Mouse (Mus musculus) embryonic fibroblast, embryonic 13.5 days (primary cell): ENCODE results near the gene Vmn2r25. TPM values are rescaled to one million over a fixed set of nuclear protein-coding genes. Genes with fewer than 3 reads are reported as not detected.
"Not testable (repeated sequence)": the region's sequence is repeated elsewhere in the genome, so short reads cannot be mapped to it uniquely, and the experiment has no call there.

Experiments used
- H3K27ac ChIP-seq: 2 replicates; pipeline ENCODE4 v1.5.1; 2012; ENCODE audit warnings: low read length, control low read depth, inconsistent platforms; ENCODE audit not compliant: insufficient read depth
- H3K4me1 ChIP-seq: 2 replicates; pipeline ENCODE4 v1.6.1; 2011; ENCODE audit warnings: low read length; ENCODE audit not compliant: control insufficient read depth, insufficient read depth
- H3K4me3 ChIP-seq: 2 replicates; pipeline ENCODE4 v1.5.1; 2011; ENCODE audit warnings: mild to moderate bottlenecking, control low read depth, low read length; ENCODE audit not compliant: insufficient read depth
- CTCF ChIP-seq: IDR thresholded peaks from 2 replicates; pipeline ENCODE4 v1.5.1; 2011; ENCODE audit warnings: mild to moderate bottlenecking, control low read depth, low read length, moderate library complexity, borderline replicate concordance; ENCODE audit not compliant: insufficient read depth
- POLR2A ChIP-seq: IDR thresholded peaks from 2 replicates; pipeline ENCODE4 v1.6.1; 2011; ENCODE audit warnings: low read depth, mild to moderate bottlenecking, control low read depth, low read length, moderate library complexity
- polyA plus RNA-seq: library from polyadenylated mRNA; stranded (reverse); fragments of >200 nt; gene quantifications from 2 replicates; pipeline ENCODE4 v1.2.4, GENCODE M21; 2011; ENCODE audit warnings: low read depth; ENCODE audit not compliant: missing spikeins, insufficient read length

Vmn2r25 gene
- not detected in 2 replicates for polyA plus RNA-seq

- H3K4me3 ChIP-seq, H3K4me1 ChIP-seq, H3K27ac ChIP-seq: not testable (repeated sequence)
Measured at GRCm38 (mm10) chr6:123853363-123853762, at the start of gene Vmn2r25. Vmn2r25 (minus strand) TSS chr6:123853463.

- no peak for TF ChIP-seq CTCF
- TF ChIP-seq POLR2A = no peak
- H3K4me1 ChIP-seq = no peaks in the 10 kb centered on the region
- H3K27ac ChIP-seq = no peak overlapping the region
- no peak overlapping the region for H3K4me3 ChIP-seq
Measured at GRCm38 (mm10) chr6:123819951-123820350, 33.3 kb downstream of the Vmn2r25 start.

GRCm38 (mm10) chr6:123810291-123810690 is 43.0 kb downstream of the Vmn2r25 start:
- H3K4me3 ChIP-seq, H3K27ac ChIP-seq, H3K4me1 ChIP-seq: not testable (repeated sequence)

GRCm38 (mm10) chr6:123793746-123794145 is 59.5 kb downstream of the Vmn2r25 start:
- no peak overlapping the region for H3K27ac ChIP-seq
- H3K4me3 ChIP-seq = no peak overlapping the region
- TF ChIP-seq POLR2A (no peak), CTCF (no peak)
- H3K4me1 ChIP-seq = no peaks in the 10 kb centered on the region

- TF ChIP-seq POLR2A = no peak
- no peak for TF ChIP-seq CTCF
- H3K4me3 ChIP-seq = no peak overlapping the region
- H3K27ac ChIP-seq = no peak overlapping the region
- no peaks in the 10 kb centered on the region for H3K4me1 ChIP-seq
Measured at GRCm38 (mm10) chr6:123784857-123785256, 68.4 kb downstream of the Vmn2r25 start.

GRCm38 (mm10) chr6:123778579-123778978 is 74.7 kb downstream of the Vmn2r25 start, which contains the start of gene Vmn2r24:
Vmn2r24 (plus strand) TSS chr6:123778879.
- Histone ChIP-seq H3K4me3 (no peak within 1 kb of the TSS), H3K27ac (no peak within 1 kb of the TSS), H3K4me1 (no peaks in the 10 kb centered on the region)
- TF ChIP-seq CTCF (no peak), POLR2A (no peak)

Other genes with a start within 250 kb of the Vmn2r25 start
- gene Vmn2r22, start 202.7 kb downstream of the Vmn2r25 start, polyA plus RNA-seq = not detected in 2 replicates
- not detected in 2 replicates for gene Vmn2r23, start 150.8 kb downstream of the Vmn2r25 start, polyA plus RNA-seq
- gene Vmn2r24, start 74.6 kb downstream of the Vmn2r25 start, polyA plus RNA-seq = not detected in 2 replicates
- not detected in 2 replicates for gene Vmn2r26, start 171.1 kb upstream of the Vmn2r25 start, polyA plus RNA-seq